Mouse (Mus musculus) layer of hippocampus, adult 11-12 months (tissue): ENCODE results near the gene Snx6.
A peak's percentile ranks its signal among the peaks of the same experiment; 100 is the strongest.
"Not testable (repeated sequence)": the region's sequence is repeated elsewhere in the genome, so short reads cannot be mapped to it uniquely, and the experiment has no call there.

Source experiments
- DNase-seq: peaks from one replicate; pipeline ENCODE4 v3.0.0; 2022; ENCODE audit warnings: low spot score

Snx6 gene

GRCm38 (mm10) chr12:54795153-54795998 is at the start of gene Snx6:
Gene Snx6 (minus strand): TSS chr12:54795703.
- peak; percentile 82 for DNase-seq

- no peak for DNase-seq
Measured at GRCm38 (mm10) chr12:54844415-54844814, 48.9 kb upstream of the Snx6 start.

- no peak for DNase-seq
Measured at GRCm38 (mm10) chr12:54841576-54841975, 46.1 kb upstream of the Snx6 start.

- DNase-seq, result no peak
Measured at GRCm38 (mm10) chr12:54839815-54840214, 44.3 kb upstream of the Snx6 start.

GRCm38 (mm10) chr12:54838931-54839330 is 43.4 kb upstream of the Snx6 start:
- no peak for DNase-seq

- DNase-seq, result no peak
Measured at GRCm38 (mm10) chr12:54835608-54836570, 40.4 kb upstream of the Snx6 start.

GRCm38 (mm10) chr12:54834925-54835447 is 39.5 kb upstream of the Snx6 start:
- DNase-seq, result peak; percentile 77

GRCm38 (mm10) chr12:54833856-54834399 is 38.4 kb upstream of the Snx6 start:
- DNase-seq, result no peak

GRCm38 (mm10) chr12:54831927-54832326 is 36.4 kb upstream of the Snx6 start:
- DNase-seq, result not testable (repeated sequence)

GRCm38 (mm10) chr12:54830574-54830973 is 35.1 kb upstream of the Snx6 start:
- peak; percentile 84 for DNase-seq

- DNase-seq, result no peak
Measured at GRCm38 (mm10) chr12:54829876-54830275, 34.4 kb upstream of the Snx6 start.

- no peak for DNase-seq
Measured at GRCm38 (mm10) chr12:54828043-54828442, 32.5 kb upstream of the Snx6 start.

GRCm38 (mm10) chr12:54825202-54825601 is 29.7 kb upstream of the Snx6 start:
- no peak for DNase-seq

- peak; percentile 66 for DNase-seq
Measured at GRCm38 (mm10) chr12:54822836-54823426, 27.4 kb upstream of the Snx6 start.

- DNase-seq, result no peak
Measured at GRCm38 (mm10) chr12:54820684-54821161, 25.2 kb upstream of the Snx6 start.

GRCm38 (mm10) chr12:54819181-54819935 is 23.9 kb upstream of the Snx6 start:
- no peak for DNase-seq

- no peak for DNase-seq
Measured at GRCm38 (mm10) chr12:54810142-54810541, 14.6 kb upstream of the Snx6 start.

GRCm38 (mm10) chr12:54807481-54807880 is 12.0 kb upstream of the Snx6 start:
- DNase-seq, result no peak

- DNase-seq, result no peak
Measured at GRCm38 (mm10) chr12:54806131-54806530, 10.6 kb upstream of the Snx6 start.

- DNase-seq, result no peak
Measured at GRCm38 (mm10) chr12:54805254-54806002, 9.9 kb upstream of the Snx6 start.
